Mouse (Mus musculus) myocyte (in vitro differentiated cells): ENCODE data around the gene Abhd17a. TPM values are rescaled to one million over a fixed set of nuclear protein-coding genes. Genes with fewer than 3 reads are reported as not detected.

Experiments
- H3K27me3 ChIP-seq: one replicate; pipeline ENCODE4 v1.6.1; 2011; ENCODE audit not compliant: control insufficient read depth, insufficient read depth, insufficient read length
- H3K36me3 ChIP-seq: one replicate; pipeline ENCODE4 v1.6.1; 2011; ENCODE audit not compliant: control insufficient read depth, insufficient read depth
- H3K4me2 ChIP-seq: one replicate; pipeline ENCODE4 v1.6.1; 2011; ENCODE audit warnings: low read depth, control low read depth
- H3K4me3 ChIP-seq: one replicate; pipeline ENCODE4 v1.5.1; 2011; ENCODE audit warnings: mild to moderate bottlenecking, control low read depth, moderate library complexity
- H3K79me2 ChIP-seq: one replicate; pipeline ENCODE4 v1.6.1; 2011; ENCODE audit not compliant: control insufficient read depth, insufficient read depth
- H3ac ChIP-seq: one replicate; pipeline ENCODE4 v1.6.1; 2011; ENCODE audit not compliant: control insufficient read depth, insufficient read length
- CEBPB ChIP-seq: IDR thresholded peaks from 2 replicates; pipeline ENCODE4 v1.6.1; 2011; ENCODE audit warnings: mild to moderate bottlenecking, moderate library complexity; ENCODE audit not compliant: poor library complexity, insufficient read depth, severe bottlenecking
- E2F4 ChIP-seq: IDR thresholded peaks from one replicate; pipeline ENCODE4 v1.6.1; 2011; ENCODE audit warnings: mild to moderate bottlenecking, control low read depth, moderate library complexity; ENCODE audit not compliant: insufficient read depth
- MAX ChIP-seq: IDR thresholded peaks from one replicate; pipeline ENCODE4 v1.6.1; 2011; ENCODE audit warnings: low read depth, mild to moderate bottlenecking, control low read depth
- MYOD1 ChIP-seq, 3 experiments: IDR thresholded peaks; one replicate each; pipeline ENCODE4 v1.6.1; 2011; ENCODE audit warnings: control low read depth in 2 of 3, low read depth in 2 of 3, mild to moderate bottlenecking in 2 of 3, moderate library complexity in 1 of 3; ENCODE audit not compliant: insufficient read length in 2 of 3, control insufficient read depth in 1 of 3
- MYOG ChIP-seq, 3 experiments: IDR thresholded peaks; one replicate each; pipeline ENCODE4 v1.6.1; 2011; ENCODE audit warnings: control low read depth in 2 of 3, low read depth in 2 of 3, mild to moderate bottlenecking in 2 of 3; ENCODE audit not compliant: insufficient read length in 2 of 3, control insufficient read depth in 1 of 3, insufficient read depth in 1 of 3
- POLR2A ChIP-seq: IDR thresholded peaks from one replicate; pipeline ENCODE4 v1.6.1; 2011; ENCODE audit warnings: low read depth, mild to moderate bottlenecking, control low read depth, moderate library complexity; ENCODE audit not compliant: insufficient read length
- POLR2AphosphoS2 ChIP-seq: IDR thresholded peaks from one replicate; pipeline ENCODE4 v1.6.1; 2011; ENCODE audit warnings: low read depth, control low read depth; ENCODE audit not compliant: insufficient read length
- REST ChIP-seq: IDR thresholded peaks from one replicate; pipeline ENCODE4 v1.6.1; 2011; ENCODE audit warnings: mild to moderate bottlenecking, control low read depth, moderate library complexity; ENCODE audit not compliant: insufficient read depth, insufficient read length
- SRF ChIP-seq: IDR thresholded peaks from one replicate; pipeline ENCODE4 v1.6.1; 2011; ENCODE audit warnings: low read depth; ENCODE audit not compliant: control insufficient read depth, insufficient read length
- TCF12 ChIP-seq: IDR thresholded peaks from one replicate; pipeline ENCODE4 v1.6.1; 2011; ENCODE audit warnings: mild to moderate bottlenecking, control low read depth; ENCODE audit not compliant: poor library complexity, insufficient read depth, severe bottlenecking
- TCF3 ChIP-seq: IDR thresholded peaks from one replicate; pipeline ENCODE4 v1.6.1; 2011; ENCODE audit warnings: low read depth, control low read depth; ENCODE audit not compliant: insufficient read length
- USF1 ChIP-seq: IDR thresholded peaks from one replicate; pipeline ENCODE4 v1.6.1; 2011; ENCODE audit warnings: low read depth, mild to moderate bottlenecking, control low read depth, moderate library complexity
- polyA plus RNA-seq: library from polyadenylated mRNA; unstranded; fragments of >200 nt; fragmentation: generic; extraction: Trizol; gene quantifications from one replicate; pipeline ENCODE4 v1.2.1, GENCODE M21; 2012; ENCODE audit warnings: missing spikeins

The Abhd17a gene
- polyA plus RNA-seq, 1 experiment, result 111 TPM

DNA sequence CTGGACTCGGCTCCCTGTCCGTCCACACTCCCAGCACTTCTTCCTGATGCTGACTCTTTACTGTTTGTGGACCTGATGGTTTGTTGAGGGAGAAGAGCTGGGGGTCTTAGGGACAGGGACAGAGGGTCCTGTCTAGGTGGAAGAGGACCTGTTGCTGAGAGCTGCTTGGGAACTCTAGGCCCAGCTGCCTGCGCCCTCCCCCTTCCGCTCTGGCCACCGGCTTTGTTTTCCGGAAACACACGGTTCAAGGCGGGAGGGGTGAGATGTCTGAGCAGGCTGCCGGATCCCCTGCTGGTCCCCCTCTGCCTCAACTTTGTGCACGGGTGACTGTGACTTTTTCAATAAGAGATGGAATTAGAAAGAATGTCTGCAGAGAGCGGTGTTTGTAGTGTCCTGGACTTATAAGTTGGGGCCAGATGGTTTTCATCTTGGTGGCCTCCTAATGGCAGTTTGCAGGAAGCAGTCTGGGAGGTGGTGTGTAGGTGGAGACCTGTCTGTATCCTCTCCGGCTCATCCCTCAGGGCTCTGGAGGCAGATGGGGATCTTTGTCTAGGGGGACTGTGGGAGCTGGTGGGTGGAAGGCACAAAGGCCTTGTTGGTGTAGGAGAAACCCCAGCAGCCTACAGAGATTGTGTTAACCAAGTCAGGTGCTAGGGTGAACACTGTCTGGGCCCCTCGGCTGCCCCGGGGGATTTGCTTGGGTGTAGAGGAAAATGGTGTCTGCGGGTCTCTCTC is 33.5 kb upstream of the Abhd17a start:
- TF ChIP-seq USF1, result no peak
- no peak for TF ChIP-seq MYOD1 (IDR thresholded peaks at IDR 0.05; ENCODE audit: control insufficient read depth in 1 of 3, insufficient read length in 2 of 3, low read depth in 2 of 3)
- no peak for TF ChIP-seq REST
- TF ChIP-seq MYOG (IDR thresholded peaks at IDR 0.05; ENCODE audit: control insufficient read depth in 1 of 3, insufficient read depth in 1 of 3, insufficient read length in 2 of 3, low read depth in 2 of 3), result no peak
- no peak for TF ChIP-seq E2F4
- no peak for TF ChIP-seq POLR2AphosphoS2
- TF ChIP-seq POLR2A, result peak; percentile 38
- Histone ChIP-seq H3K79me2 (peaks cover 59% of the 10 kb centered on the region), H3ac (peak overlapping the region; percentile 36), H3K27me3 (no peaks in the 10 kb centered on the region), H3K4me3 (peak overlapping the region; percentile 80), H3K36me3 (no peaks in the 10 kb centered on the region), H3K4me2 (peak overlapping the region; percentile 82)

GRCm38 (mm10) chr10:80622661-80623456 is 32.7 kb upstream of the Abhd17a start, which contains the start of gene Csnk1g2:
Gene Csnk1g2 (plus strand): TSS chr10:80622838.
- peak within 1 kb of the TSS; percentile 80 for H3K4me3 ChIP-seq
- no peaks in the 10 kb centered on the region for H3K36me3 ChIP-seq
- TF ChIP-seq USF1, result no peak
- TF ChIP-seq SRF, result no peak
- peak in 1 of 3 experiments; percentile 25 for TF ChIP-seq MYOG (IDR thresholded peaks at IDR 0.05; ENCODE audit: control insufficient read depth in 1 of 3, insufficient read depth in 1 of 3, insufficient read length in 2 of 3, low read depth in 2 of 3)
- no peak for TF ChIP-seq MAX
- TF ChIP-seq POLR2AphosphoS2, result peak; percentile 35
- TF ChIP-seq POLR2A, result peak; percentile 88
- H3ac ChIP-seq, result peak within 1 kb of the TSS; percentile 36
- peaks cover 51% of the 10 kb centered on the region for H3K79me2 ChIP-seq
- no peaks in the 10 kb centered on the region for H3K27me3 ChIP-seq
- peak within 1 kb of the TSS; percentile 99 for H3K4me2 ChIP-seq

DNA sequence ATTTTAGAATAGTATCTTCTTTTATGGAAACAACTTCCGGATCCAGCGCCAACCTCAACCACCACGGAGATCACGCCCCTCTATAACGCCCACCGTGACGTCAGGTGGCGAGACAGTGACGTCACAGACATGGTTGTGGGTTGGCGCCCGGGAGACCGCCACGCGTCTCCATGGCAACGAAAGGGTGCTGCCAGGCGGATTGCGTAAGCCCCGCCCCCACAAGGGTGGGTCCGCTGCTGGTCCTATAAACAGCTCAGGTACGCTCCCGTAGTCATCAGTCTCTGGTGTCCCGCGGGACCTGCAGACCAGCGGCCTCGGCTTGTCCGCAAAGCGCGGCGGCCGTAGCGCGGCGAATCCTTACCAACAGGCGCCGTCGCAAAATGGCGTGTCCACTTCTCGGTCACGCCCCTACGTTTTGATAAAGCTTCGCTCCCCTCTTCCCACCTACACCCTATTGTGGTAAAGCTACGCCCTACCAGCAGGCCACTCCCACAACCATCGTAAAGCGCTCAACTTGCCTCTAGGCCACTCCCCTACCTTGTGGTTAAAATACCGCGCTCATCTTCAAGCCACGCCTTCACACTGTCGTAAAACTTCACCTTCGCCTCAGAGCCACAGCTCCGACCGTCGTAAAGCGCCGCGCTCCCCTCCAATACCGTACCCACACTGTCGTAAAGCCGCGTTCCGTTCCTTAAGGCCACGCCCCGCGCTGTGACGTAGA is 32.0 kb upstream of the Abhd17a start:
- peak overlapping the region; percentile 80 for H3K4me3 ChIP-seq
- H3ac ChIP-seq, result peak overlapping the region; percentile 36
- no peaks in the 10 kb centered on the region for H3K27me3 ChIP-seq
- no peaks in the 10 kb centered on the region for H3K36me3 ChIP-seq
- peak overlapping the region; percentile 99 for H3K4me2 ChIP-seq
- TF ChIP-seq TCF12 (no peak), MYOD1 (IDR thresholded peaks at IDR 0.05; ENCODE audit: control insufficient read depth in 1 of 3, insufficient read length in 2 of 3, low read depth in 2 of 3) (peak in 1 of 3 experiments; percentile 25), POLR2A (peak; percentile 69), MAX (no peak), E2F4 (no peak), USF1 (no peak), REST (no peak), MYOG (IDR thresholded peaks at IDR 0.05; ENCODE audit: control insufficient read depth in 1 of 3, insufficient read depth in 1 of 3, insufficient read length in 2 of 3, low read depth in 2 of 3) (no peak), TCF3 (no peak), CEBPB (peak; percentile 90), SRF (peak; percentile 96), POLR2AphosphoS2 (peak; percentile 76)
- H3K79me2 ChIP-seq, result peaks cover 44% of the 10 kb centered on the region

GRCm38 (mm10) chr10:80621690-80621939 is 31.5 kb upstream of the Abhd17a start:
- peaks cover 39% of the 10 kb centered on the region for H3K79me2 ChIP-seq

More at GRCm38 (mm10) chr10:80621690-80621939, 31.5 kb upstream of the Abhd17a start:
- Histone ChIP-seq H3K4me3 (peak overlapping the region; percentile 80), H3K36me3 (no peaks in the 10 kb centered on the region), H3ac (no peak overlapping the region), H3K4me2 (peak overlapping the region; percentile 99), H3K27me3 (no peaks in the 10 kb centered on the region)
- TF ChIP-seq MYOD1 (IDR thresholded peaks at IDR 0.05; ENCODE audit: control insufficient read depth in 1 of 3, insufficient read length in 2 of 3, low read depth in 2 of 3) (no peak), REST (no peak), POLR2AphosphoS2 (no peak), E2F4 (no peak), USF1 (no peak), TCF12 (no peak), SRF (no peak), POLR2A (no peak), CEBPB (no peak), MAX (no peak), MYOG (IDR thresholded peaks at IDR 0.05; ENCODE audit: control insufficient read depth in 1 of 3, insufficient read depth in 1 of 3, insufficient read length in 2 of 3, low read depth in 2 of 3) (no peak), TCF3 (no peak)
